ENCODE assay signal across 25 mouse cellular contexts in genomic region chr3:146017521-146017920, GRCm38 (mm10). TPM values are rescaled to one million over a fixed set of nuclear protein-coding genes. Genes with fewer than 3 reads are reported as not detected.
DNase-seq lines count a peak whose midpoint lies in the region; ATAC-seq and TF ChIP-seq lines count a peak whose summit lies in the region.
"Had no signal": no experiment of that assay in that cellular context is flagged by ENCODE, and none has a peak within 500 bp of the region (broad histone marks: within the 10 kb centered on the region; RNA-seq: fewer than 3 reads in every experiment).

No protein-coding gene starts in this region.

- H3K4me3 ChIP-seq in forebrain, postnatal 0 days (ENCODE audit: low read depth, low read length) = no peak overlapping the region
- H3K4me3 ChIP-seq in forebrain, embryonic 15.5 days = no peak overlapping the region
- H3K4me3 ChIP-seq in midbrain, embryonic 10.5 days = no peak overlapping the region
- no peak overlapping the region for H3K4me3 ChIP-seq in midbrain, embryonic 11.5 days (ENCODE audit: low read depth, low read length)
- H3K4me3 ChIP-seq: embryonic facial prominence, embryonic 12.5 days; embryonic facial prominence, embryonic 15.5 days; forebrain, embryonic 12.5 days; gastrocnemius, adult 2 months; hindbrain, embryonic 10.5 days; hindbrain, embryonic 13.5 days; intestine, embryonic 15.5 days had no signal

- ATAC-seq in forebrain, postnatal 0 days = no peak
- no peak for ATAC-seq in forebrain, embryonic 15.5 days (replicated peaks)
- ATAC-seq in midbrain, embryonic 11.5 days (ENCODE audit: low FRiP score) = no peak
- ATAC-seq: CD4-positive, CD25-positive, alpha-beta regulatory T cell, adult 4 months; hindbrain, embryonic 16.5 days; intestine, embryonic 15.5 days had no signal

- no peaks in the 10 kb centered on the region for H3K27me3 ChIP-seq in forebrain, postnatal 0 days (ENCODE audit: insufficient read depth, low read length)
- no peaks in the 10 kb centered on the region for H3K27me3 ChIP-seq in forebrain, embryonic 15.5 days
- no peaks in the 10 kb centered on the region for H3K27me3 ChIP-seq in midbrain, embryonic 10.5 days (ENCODE audit: low read depth, poor library complexity, severe bottlenecking)
- H3K27me3 ChIP-seq in midbrain, embryonic 11.5 days (ENCODE audit: control insufficient read depth, insufficient read depth, low read length) = no peaks in the 10 kb centered on the region
- H3K27me3 ChIP-seq: embryonic facial prominence, embryonic 12.5 days; embryonic facial prominence, embryonic 15.5 days; forebrain, embryonic 12.5 days; hindbrain, embryonic 13.5 days; intestine, embryonic 15.5 days had no signal

- no peaks in the 10 kb centered on the region for H3K4me1 ChIP-seq in forebrain, postnatal 0 days (ENCODE audit: insufficient read depth)
- H3K4me1 ChIP-seq in forebrain, embryonic 15.5 days = 0 out of 2 replicates have a peak, but pooled peaks cover 4% of the 10 kb centered on the region
- peaks cover 9% of the 10 kb centered on the region for H3K4me1 ChIP-seq in midbrain, embryonic 10.5 days
- no peaks in the 10 kb centered on the region for H3K4me1 ChIP-seq in midbrain, embryonic 11.5 days (ENCODE audit: control insufficient read depth, insufficient read depth, low read length)
- H3K4me1 ChIP-seq: embryonic facial prominence, embryonic 12.5 days; embryonic facial prominence, embryonic 15.5 days; intestine, embryonic 15.5 days had no signal

- WGBS in forebrain, postnatal 0 days = 56% methylated on average over 9 of the region's 9 CpGs
- WGBS in forebrain, embryonic 15.5 days = 44% methylated on average over 9 of the region's 9 CpGs
- WGBS in midbrain, embryonic 10.5 days = 71% methylated on average over 9 of the region's 9 CpGs
- 50% methylated on average over 9 of the region's 9 CpGs for WGBS in midbrain, embryonic 11.5 days

- H3K9me3 ChIP-seq in forebrain, postnatal 0 days (ENCODE audit: low read length) = no peaks in the 10 kb centered on the region
- no peaks in the 10 kb centered on the region for H3K9me3 ChIP-seq in forebrain, embryonic 15.5 days
- H3K9me3 ChIP-seq in midbrain, embryonic 10.5 days (replicated peaks) = no peaks in the 10 kb centered on the region
- H3K9me3 ChIP-seq in midbrain, embryonic 11.5 days (ENCODE audit: control insufficient read depth, low read length) = no peaks in the 10 kb centered on the region
- H3K9me3 ChIP-seq: embryonic facial prominence, embryonic 12.5 days; embryonic facial prominence, embryonic 15.5 days; forebrain, embryonic 12.5 days; hindbrain, embryonic 10.5 days; hindbrain, embryonic 13.5 days; intestine, embryonic 15.5 days had no signal

- H3K36me3 ChIP-seq in forebrain, postnatal 0 days (ENCODE audit: insufficient read depth) = 0 out of 2 replicates have a peak, but pooled peaks cover 3% of the 10 kb centered on the region
- H3K36me3 ChIP-seq in forebrain, embryonic 15.5 days = peaks cover 8% of the 10 kb centered on the region; the same call in 1 of the 2 replicates
- peaks cover 39% of the 10 kb centered on the region for H3K36me3 ChIP-seq in midbrain, embryonic 10.5 days
- H3K36me3 ChIP-seq in midbrain, embryonic 11.5 days (ENCODE audit: control insufficient read depth, insufficient read depth, low read length) = peaks cover 2% of the 10 kb centered on the region; the same call in 1 of the 2 replicates

- TF ChIP-seq CTCF in forebrain, postnatal 0 days (IDR thresholded peaks at IDR 0.05; ENCODE audit: low read depth) = no peak

- no peak overlapping the region for H3K4me2 ChIP-seq in forebrain, postnatal 0 days (ENCODE audit: low read depth)
- no peak overlapping the region for H3K4me2 ChIP-seq in forebrain, embryonic 15.5 days (replicated peaks)
- H3K4me2 ChIP-seq in midbrain, embryonic 11.5 days = no peak overlapping the region
- H3K4me2 ChIP-seq: embryonic facial prominence, embryonic 12.5 days; embryonic facial prominence, embryonic 15.5 days; forebrain, embryonic 12.5 days; hindbrain, embryonic 13.5 days; intestine, embryonic 15.5 days had no signal

- DNase-seq in forebrain, postnatal 0 days = no peak
- DNase-seq in midbrain, embryonic 10.5 days (ENCODE audit: low spot score) = no peak
- no peak for DNase-seq in midbrain, embryonic 11.5 days (ENCODE audit: low spot score, missing footprints)
- peak; percentile 25 to 28 for DNase-seq in right cerebral cortex, postnatal 10 days (ENCODE audit: low spot score in 2 of 2)
- no peak for DNase-seq in right cerebral cortex, postnatal 36 days (ENCODE audit: low spot score in 2 of 2)
- no peak for DNase-seq in layer of hippocampus, postnatal 10 days (ENCODE audit: low spot score in 2 of 2)
- DNase-seq: adrenal gland, adult 2 months; adrenal gland, postnatal 14 days; cerebellum, adult 11 months; cerebellum, adult 2 months; cerebellum, adult 9-11 months; cerebellum, postnatal 25 days; gastrocnemius, adult 2 months; gastrocnemius, postnatal 14 days; heart, adult 18-20 months; heart, postnatal 36 days had no signal

- no peak overlapping the region for H3K9ac ChIP-seq in forebrain, postnatal 0 days
- H3K9ac ChIP-seq in forebrain, embryonic 15.5 days (replicated peaks) = no peak overlapping the region
- H3K9ac ChIP-seq in midbrain, embryonic 11.5 days (ENCODE audit: low read length) = no peak overlapping the region
- H3K9ac ChIP-seq: embryonic facial prominence, embryonic 12.5 days; embryonic facial prominence, embryonic 15.5 days; forebrain, embryonic 12.5 days; hindbrain, embryonic 13.5 days; intestine, embryonic 15.5 days had no signal

- H3K27ac ChIP-seq in forebrain, postnatal 0 days (ENCODE audit: low read depth, low read length) = 0 out of 2 replicates have a peak overlapping the region, but pooled peaks have one; percentile 15
- H3K27ac ChIP-seq in forebrain, embryonic 15.5 days (replicated peaks) = no peak overlapping the region
- 0 out of 2 replicates have a peak overlapping the region, but pooled peaks have one; percentile 23 for H3K27ac ChIP-seq in midbrain, embryonic 10.5 days (replicated peaks)
- H3K27ac ChIP-seq in midbrain, embryonic 11.5 days (ENCODE audit: low read depth, low read length) = no peak overlapping the region
- H3K27ac ChIP-seq: embryonic facial prominence, embryonic 12.5 days; embryonic facial prominence, embryonic 15.5 days; forebrain, embryonic 12.5 days; gastrocnemius, adult 2 months; hindbrain, embryonic 10.5 days; hindbrain, embryonic 13.5 days; intestine, embryonic 15.5 days had no signal

RNA-seq across cellular contexts. Expression of gene Syde2, which starts 29.9 kb away (rescaled TPM):
- total RNA-seq in forebrain, postnatal 0 days (2014; rRNA removed) = 5.1 and 5.7 TPM in 2 replicates
- polyA plus RNA-seq in forebrain, postnatal 0 days (2015; fragmentation: Nextera tagmentation; extraction: Ambion mirVana) = 0.34 and 0.45 TPM in 2 replicates
- polyA plus RNA-seq in forebrain, embryonic 15.5 days (2015; fragmentation: Nextera tagmentation; extraction: Ambion mirVana) = 0.50 and 0.65 TPM in 2 replicates
- 0.53 and 0.95 TPM in 2 replicates for polyA plus RNA-seq in midbrain, embryonic 10.5 days (2016; fragmentation: Nextera tagmentation; extraction: Ambion mirVana)
- polyA plus RNA-seq in midbrain, embryonic 11.5 days (2014; fragmentation: Nextera tagmentation; extraction: Ambion mirVana) = 0.93 and 1.1 TPM in 2 replicates
- 1 to 10 TPM; 3.5 to 3.7 TPM for total RNA-seq in layer of hippocampus, postnatal 10 days (2021)
- polyA plus RNA-seq: CD4-positive, CD25-positive, alpha-beta regulatory T cell, adult 4 months had no signal

Comparison
In these comparisons a context has a peak if more than half of its experiments do, and no peak if none do; other contexts are left out.
1. DNase-seq: peak in right cerebral cortex, postnatal 10 days (2 of 2); none in forebrain, postnatal 0 days (single experiment), midbrain, embryonic 10.5 days (single experiment), midbrain, embryonic 11.5 days (single experiment), right cerebral cortex, postnatal 36 days (0 of 2) and layer of hippocampus, postnatal 10 days (0 of 2).
2. H3K27ac ChIP-seq: peak in forebrain, postnatal 0 days (single experiment) and midbrain, embryonic 10.5 days (single experiment); none in forebrain, embryonic 15.5 days (single experiment) and midbrain, embryonic 11.5 days (single experiment).